Mouse (Mus musculus): Measurements from ENCODE around the gene Csrnp2. TPM values are rescaled to one million over a fixed set of nuclear protein-coding genes. Genes with fewer than 3 reads are reported as not detected.

Csrnp2 gene
- total RNA-seq, 4 experiments from 2014 or later = 29.1 to 31.5 (median 31.2) TPM

- no peak for DNase-seq (ENCODE audit: low spot score in 2 of 2)
Measured at GRCm38 (mm10) chr15:100478351-100478750, 16.9 kb downstream of the Csrnp2 start.

GRCm38 (mm10) chr15:100473926-100474503 is 21.3 kb downstream of the Csrnp2 start:
- DNase-seq (ENCODE audit: low spot score in 2 of 2) = no peak

DNA sequence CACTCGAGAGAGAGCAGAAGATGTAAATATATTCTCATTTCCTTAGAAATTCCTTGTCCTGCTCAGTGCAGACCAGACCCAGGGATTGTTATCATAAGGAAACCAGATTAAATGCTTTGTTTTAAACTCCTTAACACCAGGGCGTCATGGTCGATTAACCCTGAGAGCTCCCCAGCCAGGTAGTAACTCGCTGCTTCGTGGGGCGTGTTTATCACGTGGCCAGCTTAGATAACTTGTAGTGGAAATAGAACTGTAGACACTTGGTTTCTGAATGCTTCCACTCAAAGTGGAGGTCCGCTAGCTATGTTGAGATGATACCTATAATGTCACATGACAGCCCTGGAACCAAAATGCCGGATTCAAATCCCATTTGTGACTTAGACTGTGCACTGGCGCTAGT is 25.3 kb downstream of the Csrnp2 start:
- DNase-seq (ENCODE audit: low spot score in 2 of 2) = no peak

DNA sequence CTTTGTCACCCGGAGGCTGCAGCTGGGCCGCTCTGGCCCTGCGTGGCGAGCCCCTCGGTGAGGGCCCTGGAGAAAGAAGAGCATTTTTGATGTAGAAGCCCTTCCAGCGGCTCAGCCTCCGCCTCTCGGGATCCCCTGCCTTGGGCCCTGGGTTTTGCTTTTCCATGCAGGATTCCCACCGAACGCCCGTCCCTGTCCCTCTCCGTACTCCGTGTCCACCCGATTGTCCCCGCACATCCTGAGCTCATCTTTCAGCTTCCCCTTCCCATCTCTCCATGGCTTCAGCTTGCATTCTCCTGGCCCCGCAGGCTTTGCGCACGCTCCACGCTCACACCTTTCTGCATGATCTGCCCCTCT is 26.1 kb downstream of the Csrnp2 start:
- DNase-seq (ENCODE audit: low spot score in 2 of 2) = no peak

- DNase-seq (ENCODE audit: low spot score in 2 of 2) = peak; percentile 68 to 89
Measured at GRCm38 (mm10) chr15:100468295-100469188, 26.7 kb downstream of the Csrnp2 start, which contains the start of gene Letmd1. TSS of gene Letmd1 (plus strand) at chr15:100469023.

DNA sequence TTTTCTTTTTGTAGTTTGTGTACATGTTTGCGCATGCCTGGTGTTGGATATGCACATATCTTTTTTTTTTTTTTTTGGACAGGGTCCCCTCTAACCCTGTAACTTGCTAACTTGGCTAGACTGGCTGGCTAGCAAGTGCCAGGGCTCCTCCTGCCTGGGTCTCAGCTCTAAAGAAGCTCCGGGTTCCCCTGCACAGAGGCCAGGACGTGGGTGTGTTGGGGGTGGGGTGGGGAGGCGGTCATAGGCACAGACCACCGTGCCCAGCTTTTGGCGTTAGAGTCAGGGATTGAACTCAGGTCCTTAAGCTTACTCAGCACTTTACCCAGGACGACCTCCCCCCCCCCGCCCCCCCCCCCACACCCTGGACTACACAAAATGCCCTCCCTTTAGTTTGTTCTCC is 27.6 kb downstream of the Csrnp2 start:
- DNase-seq (ENCODE audit: low spot score in 2 of 2) = no peak

- DNase-seq (ENCODE audit: low spot score in 2 of 2) = no peak
Measured at GRCm38 (mm10) chr15:100465432-100465831, 29.9 kb downstream of the Csrnp2 start.

- peak in 1 of 2 experiments; percentile 48 for DNase-seq (ENCODE audit: low spot score in 2 of 2)
Measured at GRCm38 (mm10) chr15:100463712-100464111, 31.6 kb downstream of the Csrnp2 start.

DNA sequence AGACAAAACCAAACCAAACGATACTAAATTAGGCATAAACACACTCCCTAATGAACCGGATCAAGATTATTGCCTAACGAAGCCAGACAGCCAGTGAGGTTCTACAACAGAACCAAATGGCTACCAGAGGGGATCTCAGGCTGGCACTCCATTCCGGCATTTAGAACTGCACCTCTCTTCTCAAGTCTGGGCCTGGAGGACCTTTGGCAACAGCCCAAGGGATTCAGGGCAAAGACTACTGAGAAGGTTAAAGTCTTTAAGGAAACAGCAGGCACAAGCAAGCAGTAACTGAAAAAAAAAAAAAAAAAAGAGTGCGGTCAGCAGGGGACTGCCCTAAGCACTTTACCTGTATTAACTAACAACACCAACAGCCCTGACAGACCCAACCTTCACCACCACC is 33.2 kb downstream of the Csrnp2 start:
- no peak for DNase-seq (ENCODE audit: low spot score in 2 of 2)

- no peak for DNase-seq (ENCODE audit: low spot score in 2 of 2)
Measured at GRCm38 (mm10) chr15:100461646-100462045, 33.6 kb downstream of the Csrnp2 start.

GRCm38 (mm10) chr15:100460942-100461341 is 34.3 kb downstream of the Csrnp2 start:
- no peak for DNase-seq (ENCODE audit: low spot score in 2 of 2)

GRCm38 (mm10) chr15:100458055-100458454 is 37.2 kb downstream of the Csrnp2 start:
- DNase-seq (ENCODE audit: low spot score in 2 of 2) = no peak

- no peak for DNase-seq (ENCODE audit: low spot score in 2 of 2)
Measured at GRCm38 (mm10) chr15:100457340-100457739, 37.9 kb downstream of the Csrnp2 start.

- no peak for DNase-seq (ENCODE audit: low spot score in 2 of 2)
Measured at GRCm38 (mm10) chr15:100456356-100456991, 38.8 kb downstream of the Csrnp2 start.

GRCm38 (mm10) chr15:100452486-100452885 is 42.8 kb downstream of the Csrnp2 start:
- no peak for DNase-seq (ENCODE audit: low spot score in 2 of 2)

DNA sequence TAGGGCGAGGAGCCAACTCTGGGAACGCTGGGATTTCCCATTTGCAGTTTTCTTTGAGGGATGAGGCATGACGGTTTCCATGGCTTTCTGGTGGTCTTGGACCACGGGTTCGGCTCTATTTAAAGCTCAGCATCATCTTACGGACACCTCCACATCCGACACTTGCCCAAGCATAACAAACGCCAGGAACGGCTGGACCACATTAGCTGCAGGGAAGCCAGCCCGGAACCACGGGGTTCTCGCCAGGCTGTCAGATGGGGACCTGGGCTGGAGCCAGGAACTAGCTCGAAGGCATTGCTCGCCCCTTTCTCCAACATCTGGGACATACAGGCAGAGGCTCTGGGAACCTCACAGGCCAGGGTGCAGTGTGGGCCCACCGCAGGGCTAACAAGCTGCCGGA is 44.0 kb downstream of the Csrnp2 start:
- no peak for DNase-seq (ENCODE audit: low spot score in 2 of 2)

GRCm38 (mm10) chr15:100449495-100449894 is 45.8 kb downstream of the Csrnp2 start:
- no peak for DNase-seq (ENCODE audit: low spot score in 2 of 2)

GRCm38 (mm10) chr15:100448572-100448971 is 46.7 kb downstream of the Csrnp2 start:
- DNase-seq (ENCODE audit: low spot score in 2 of 2) = no peak

GRCm38 (mm10) chr15:100446887-100447286 is 48.4 kb downstream of the Csrnp2 start:
- no peak for DNase-seq (ENCODE audit: low spot score in 2 of 2)

DNA sequence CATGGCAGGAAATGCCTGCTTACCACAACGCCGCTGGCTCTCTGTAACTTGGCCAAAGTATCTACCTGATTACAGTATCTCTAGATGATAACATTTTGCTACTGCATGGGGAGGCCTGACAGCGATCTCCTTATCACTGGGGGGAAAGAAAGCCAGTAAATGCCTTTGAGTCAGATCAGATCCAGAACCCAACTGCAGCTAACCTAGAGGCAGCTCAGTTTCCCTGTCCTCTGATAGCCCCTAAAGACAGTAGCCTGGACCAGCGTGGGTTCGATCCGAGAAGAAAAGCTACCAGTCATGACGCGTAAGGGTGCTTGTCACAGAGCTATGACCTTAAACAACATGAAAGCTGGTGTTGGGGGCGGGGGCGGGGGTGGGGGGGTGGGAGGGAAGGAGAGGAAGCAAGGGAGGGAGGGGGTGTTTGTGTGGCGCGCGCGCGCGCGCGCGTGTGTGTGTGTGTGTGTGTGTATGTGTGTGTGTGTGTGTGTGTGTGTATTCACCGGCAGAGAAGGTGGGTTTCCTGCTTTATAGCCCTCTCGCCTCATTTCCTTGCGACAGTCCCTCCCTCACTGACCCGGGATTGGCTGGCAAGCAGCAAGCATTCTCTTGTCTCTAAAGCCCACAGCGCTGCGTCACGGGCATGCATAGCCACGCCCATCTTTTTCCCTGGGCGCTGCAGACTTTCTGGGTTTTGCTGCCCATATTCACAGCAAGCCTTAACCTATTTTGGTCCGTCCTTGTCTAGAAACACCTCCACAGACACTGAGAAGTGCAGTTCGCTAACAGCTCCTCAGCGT is 52.0 kb downstream of the Csrnp2 start:
- DNase-seq (ENCODE audit: low spot score in 2 of 2) = peak; percentile 55 to 90

- DNase-seq (ENCODE audit: low spot score in 2 of 2) = no peak
Measured at GRCm38 (mm10) chr15:100436518-100436917, 58.8 kb downstream of the Csrnp2 start.

Data from left cerebral cortex, adult 8-10 months (tissue).